Mouse (Mus musculus): Measurements from ENCODE around the gene Trp53inp2. TPM values are rescaled to one million over a fixed set of nuclear protein-coding genes. Genes with fewer than 3 reads are reported as not detected.

Trp53inp2 gene
- polyA plus RNA-seq, 1 experiment = 89.8 TPM

DNA sequence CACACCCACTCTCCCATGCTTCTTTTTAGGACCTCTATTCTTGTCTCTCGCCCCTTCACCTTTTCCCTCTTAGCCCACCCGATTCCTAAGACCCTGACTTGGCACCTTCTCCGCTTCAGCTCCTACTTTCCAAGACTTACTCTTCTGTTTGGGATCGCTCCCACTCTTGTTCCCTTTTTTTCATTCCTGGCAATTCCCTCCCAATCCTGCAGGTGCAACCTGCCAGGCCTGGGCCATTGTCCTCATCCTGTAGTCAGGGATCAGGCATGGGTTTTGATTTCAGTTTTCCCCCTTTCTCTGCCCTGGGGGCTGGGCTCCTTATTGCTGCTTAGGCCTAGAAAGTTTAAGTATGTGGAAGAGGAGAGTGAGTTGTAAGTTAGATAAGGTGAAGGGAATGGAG is 6.2 kb downstream of the Trp53inp2 start:
- Histone ChIP-seq H3K36me3 (ENCODE audit: control insufficient read depth, insufficient read depth, low read length) (peaks cover 7% of the 10 kb centered on the region; the same call in 1 of the 2 replicates), H3K27me3 (ENCODE audit: control insufficient read depth, insufficient read depth, low read length) (no peaks in the 10 kb centered on the region), H3K4me3 (ENCODE audit: control insufficient read depth, insufficient read depth, low read length) (no peak overlapping the region), H3K27ac (ENCODE audit: control insufficient read depth, insufficient read depth, low read length) (no peak overlapping the region), H3K4me1 (replicated peaks; ENCODE audit: control insufficient read depth, insufficient read depth, low read length) (peaks cover 10% of the 10 kb centered on the region)
- TF ChIP-seq CTCF (IDR thresholded peaks at IDR 0.05; ENCODE audit: borderline replicate concordance, control insufficient read depth, extremely low read depth, insufficient read depth, low read length, poor library complexity) (no peak), POLR2A (IDR thresholded peaks at IDR 0.05; ENCODE audit: control insufficient read depth, extremely low read depth, insufficient read depth, low read length, poor library complexity) (no peak)
- 98% methylated on average over 4 of the region's 4 CpGs for WGBS
- DNase-seq = no peak

- Histone ChIP-seq H3K27ac (ENCODE audit: control insufficient read depth, insufficient read depth, low read length) (no peak overlapping the region), H3K36me3 (ENCODE audit: control insufficient read depth, insufficient read depth, low read length) (peaks cover 7% of the 10 kb centered on the region; the same call in 1 of the 2 replicates), H3K27me3 (ENCODE audit: control insufficient read depth, insufficient read depth, low read length) (no peaks in the 10 kb centered on the region), H3K4me3 (ENCODE audit: control insufficient read depth, insufficient read depth, low read length) (no peak overlapping the region), H3K4me1 (replicated peaks; ENCODE audit: control insufficient read depth, insufficient read depth, low read length) (0 out of 2 replicates have a peak, but pooled peaks cover 3% of the 10 kb centered on the region)
- no peak for TF ChIP-seq POLR2A (IDR thresholded peaks at IDR 0.05; ENCODE audit: control insufficient read depth, extremely low read depth, insufficient read depth, low read length, poor library complexity)
- no peak for TF ChIP-seq CTCF (IDR thresholded peaks at IDR 0.05; ENCODE audit: borderline replicate concordance, control insufficient read depth, extremely low read depth, insufficient read depth, low read length, poor library complexity)
- 94% methylated on average over 2 of the region's 2 CpGs for WGBS
- DNase-seq = no peak
These were observed 7.7 kb downstream of the Trp53inp2 start for GRCm38 (mm10) chr2:155388573-155388972.

DNA sequence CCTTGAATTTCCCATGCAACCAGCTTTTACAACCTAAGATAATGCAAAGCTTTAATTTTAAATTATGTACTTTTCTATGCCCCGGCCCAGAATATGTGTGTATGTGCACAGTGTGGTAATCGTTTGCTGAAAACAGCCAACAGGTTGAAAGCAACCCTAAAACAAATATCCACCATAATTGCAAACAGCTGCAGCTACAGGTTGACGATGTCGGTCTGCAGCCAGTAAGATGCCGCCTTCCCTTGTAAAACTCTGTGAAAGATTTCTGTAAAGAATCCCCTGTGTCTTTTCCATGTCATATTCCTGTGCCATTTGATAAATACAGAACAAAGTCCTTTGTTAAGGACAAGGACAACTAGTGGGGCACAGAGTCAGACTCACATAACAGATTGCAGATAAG is 13.7 kb downstream of the Trp53inp2 start:
- H3K27ac ChIP-seq (ENCODE audit: control insufficient read depth, insufficient read depth, low read length) = no peak overlapping the region
- no peak for TF ChIP-seq CTCF (IDR thresholded peaks at IDR 0.05; ENCODE audit: borderline replicate concordance, control insufficient read depth, extremely low read depth, insufficient read depth, low read length, poor library complexity)
- TF ChIP-seq POLR2A (IDR thresholded peaks at IDR 0.05; ENCODE audit: control insufficient read depth, extremely low read depth, insufficient read depth, low read length, poor library complexity) = no peak
- no peak overlapping the region for H3K4me3 ChIP-seq (ENCODE audit: control insufficient read depth, insufficient read depth, low read length)
- H3K4me1 ChIP-seq (replicated peaks; ENCODE audit: control insufficient read depth, insufficient read depth, low read length) = no peaks in the 10 kb centered on the region
- peaks cover 26% of the 10 kb centered on the region for H3K36me3 ChIP-seq (ENCODE audit: control insufficient read depth, insufficient read depth, low read length)
- DNase-seq = no peak
- 97% methylated on average over 5 of the region's 5 CpGs for WGBS
- H3K27me3 ChIP-seq (ENCODE audit: control insufficient read depth, insufficient read depth, low read length) = no peaks in the 10 kb centered on the region

DNA sequence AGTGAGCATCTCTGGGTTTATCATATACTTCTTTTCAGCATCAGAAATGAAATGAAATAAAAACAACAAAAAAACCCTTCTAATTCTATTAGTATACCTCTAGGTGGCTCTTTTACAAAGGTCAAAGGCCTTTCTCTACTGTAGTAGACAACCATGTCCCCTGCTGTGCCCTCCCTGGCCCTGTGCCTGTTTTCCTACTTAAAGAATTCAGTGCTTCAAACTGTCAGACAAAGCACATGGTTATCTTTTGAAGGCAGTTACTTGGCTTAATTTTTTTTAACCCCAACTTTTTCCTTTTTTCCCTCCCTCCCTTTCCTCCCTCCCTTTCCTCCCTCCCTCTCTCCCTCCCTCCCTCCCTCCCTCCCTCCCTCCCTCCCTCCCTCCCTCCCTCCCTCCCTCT is 19.4 kb downstream of the Trp53inp2 start:
- no peaks in the 10 kb centered on the region for H3K4me1 ChIP-seq (replicated peaks; ENCODE audit: control insufficient read depth, insufficient read depth, low read length)
- no peaks in the 10 kb centered on the region for H3K27me3 ChIP-seq (ENCODE audit: control insufficient read depth, insufficient read depth, low read length)
- no peak overlapping the region for H3K4me3 ChIP-seq (ENCODE audit: control insufficient read depth, insufficient read depth, low read length)
- TF ChIP-seq CTCF (IDR thresholded peaks at IDR 0.05; ENCODE audit: borderline replicate concordance, control insufficient read depth, extremely low read depth, insufficient read depth, low read length, poor library complexity) (no peak), POLR2A (IDR thresholded peaks at IDR 0.05; ENCODE audit: control insufficient read depth, extremely low read depth, insufficient read depth, low read length, poor library complexity) (no peak)
- H3K36me3 ChIP-seq (ENCODE audit: control insufficient read depth, insufficient read depth, low read length) = peaks cover 22% of the 10 kb centered on the region
- no peak for DNase-seq
- H3K27ac ChIP-seq (ENCODE audit: control insufficient read depth, insufficient read depth, low read length) = no peak overlapping the region

GRCm38 (mm10) chr2:155401926-155402325 is 21.1 kb downstream of the Trp53inp2 start:
- DNase-seq = no peak
- Histone ChIP-seq H3K4me3 (ENCODE audit: control insufficient read depth, insufficient read depth, low read length) (no peak overlapping the region), H3K27me3 (ENCODE audit: control insufficient read depth, insufficient read depth, low read length) (no peaks in the 10 kb centered on the region), H3K36me3 (ENCODE audit: control insufficient read depth, insufficient read depth, low read length) (peaks cover 30% of the 10 kb centered on the region), H3K4me1 (replicated peaks; ENCODE audit: control insufficient read depth, insufficient read depth, low read length) (no peaks in the 10 kb centered on the region), H3K27ac (ENCODE audit: control insufficient read depth, insufficient read depth, low read length) (no peak overlapping the region)
- TF ChIP-seq CTCF (IDR thresholded peaks at IDR 0.05; ENCODE audit: borderline replicate concordance, control insufficient read depth, extremely low read depth, insufficient read depth, low read length, poor library complexity) (no peak), POLR2A (IDR thresholded peaks at IDR 0.05; ENCODE audit: control insufficient read depth, extremely low read depth, insufficient read depth, low read length, poor library complexity) (no peak)
- 96% methylated on average over 4 of the region's 4 CpGs for WGBS

DNA sequence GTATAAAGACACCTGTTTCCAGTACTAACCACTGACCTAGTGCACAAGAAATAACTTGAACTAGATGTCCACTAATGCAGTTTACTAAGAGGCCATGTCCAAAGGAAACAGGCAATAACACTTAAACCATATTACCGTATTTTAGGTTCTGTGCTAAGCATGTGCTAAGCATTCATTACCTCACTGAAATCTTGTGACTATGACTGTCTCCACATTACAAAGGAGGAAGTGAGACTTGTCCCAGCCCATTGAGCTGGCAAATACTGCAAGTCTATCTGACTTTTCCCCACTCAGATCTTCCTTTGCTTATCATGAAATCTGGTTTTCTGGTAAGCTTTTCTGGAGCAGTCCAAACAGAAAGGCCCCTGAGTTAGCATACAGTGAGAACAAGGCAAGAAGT is 23.8 kb downstream of the Trp53inp2 start:
- 96% methylated on average over 1 of the region's 1 CpGs for WGBS
- TF ChIP-seq POLR2A (IDR thresholded peaks at IDR 0.05; ENCODE audit: control insufficient read depth, extremely low read depth, insufficient read depth, low read length, poor library complexity) (no peak), CTCF (IDR thresholded peaks at IDR 0.05; ENCODE audit: borderline replicate concordance, control insufficient read depth, extremely low read depth, insufficient read depth, low read length, poor library complexity) (no peak)
- Histone ChIP-seq H3K36me3 (ENCODE audit: control insufficient read depth, insufficient read depth, low read length) (peaks cover 26% of the 10 kb centered on the region), H3K4me1 (replicated peaks; ENCODE audit: control insufficient read depth, insufficient read depth, low read length) (no peaks in the 10 kb centered on the region), H3K4me3 (ENCODE audit: control insufficient read depth, insufficient read depth, low read length) (no peak overlapping the region), H3K27ac (ENCODE audit: control insufficient read depth, insufficient read depth, low read length) (no peak overlapping the region), H3K27me3 (ENCODE audit: control insufficient read depth, insufficient read depth, low read length) (no peaks in the 10 kb centered on the region)
- no peak for DNase-seq

- DNase-seq = no peak
- 98% methylated on average over 2 of the region's 2 CpGs for WGBS
- Histone ChIP-seq H3K4me1 (replicated peaks; ENCODE audit: control insufficient read depth, insufficient read depth, low read length) (no peaks in the 10 kb centered on the region), H3K36me3 (ENCODE audit: control insufficient read depth, insufficient read depth, low read length) (peaks cover 44% of the 10 kb centered on the region), H3K27me3 (ENCODE audit: control insufficient read depth, insufficient read depth, low read length) (no peaks in the 10 kb centered on the region), H3K4me3 (ENCODE audit: control insufficient read depth, insufficient read depth, low read length) (no peak overlapping the region), H3K27ac (ENCODE audit: control insufficient read depth, insufficient read depth, low read length) (no peak overlapping the region)
- TF ChIP-seq POLR2A (IDR thresholded peaks at IDR 0.05; ENCODE audit: control insufficient read depth, extremely low read depth, insufficient read depth, low read length, poor library complexity) (no peak), CTCF (IDR thresholded peaks at IDR 0.05; ENCODE audit: borderline replicate concordance, control insufficient read depth, extremely low read depth, insufficient read depth, low read length, poor library complexity) (no peak)
These were observed 40.1 kb downstream of the Trp53inp2 start for GRCm38 (mm10) chr2:155420911-155421310.

All from thymus, adult 2 months (tissue).